Mouse (Mus musculus): ENCODE results near the gene Acsf2. TPM values are rescaled to one million over a fixed set of nuclear protein-coding genes. Genes with fewer than 3 reads are reported as not detected.

Gene Acsf2
- polyA plus RNA-seq, 1 experiment, result 9.7 TPM

GRCm38 (mm10) chr11:94596311-94596852, 5.3 kb downstream of the Acsf2 start:
- DNase-seq (ENCODE audit: low read depth), result no peak
- TF ChIP-seq POLR2A (IDR thresholded peaks at IDR 0.05; ENCODE audit: borderline replicate concordance, extremely low read depth, insufficient read depth, insufficient read length, poor library complexity, severe bottlenecking), result no peak
- TF ChIP-seq CTCF (IDR thresholded peaks at IDR 0.05; ENCODE audit: borderline replicate concordance, extremely low read depth, insufficient read depth, insufficient read length), result no peak

GRCm38 (mm10) chr11:94587511-94587910, 14.2 kb downstream of the Acsf2 start:
- DNase-seq (ENCODE audit: low read depth), result no peak
- no peak for TF ChIP-seq CTCF (IDR thresholded peaks at IDR 0.05; ENCODE audit: borderline replicate concordance, extremely low read depth, insufficient read depth, insufficient read length)
- no peak for TF ChIP-seq POLR2A (IDR thresholded peaks at IDR 0.05; ENCODE audit: borderline replicate concordance, extremely low read depth, insufficient read depth, insufficient read length, poor library complexity, severe bottlenecking)

GRCm38 (mm10) chr11:94585091-94585490, 16.6 kb downstream of the Acsf2 start:
- no peak for TF ChIP-seq CTCF (IDR thresholded peaks at IDR 0.05; ENCODE audit: borderline replicate concordance, extremely low read depth, insufficient read depth, insufficient read length)
- TF ChIP-seq POLR2A (IDR thresholded peaks at IDR 0.05; ENCODE audit: borderline replicate concordance, extremely low read depth, insufficient read depth, insufficient read length, poor library complexity, severe bottlenecking), result no peak
- no peak for DNase-seq (ENCODE audit: low read depth)

- TF ChIP-seq CTCF (IDR thresholded peaks at IDR 0.05; ENCODE audit: borderline replicate concordance, extremely low read depth, insufficient read depth, insufficient read length), result no peak
- TF ChIP-seq POLR2A (IDR thresholded peaks at IDR 0.05; ENCODE audit: borderline replicate concordance, extremely low read depth, insufficient read depth, insufficient read length, poor library complexity, severe bottlenecking), result no peak
- DNase-seq (ENCODE audit: low read depth), result no peak
Observed at GRCm38 (mm10) chr11:94580111-94580740, 21.4 kb downstream of the Acsf2 start.

GRCm38 (mm10) chr11:94576361-94576760, 25.3 kb downstream of the Acsf2 start:
- no peak for DNase-seq (ENCODE audit: low read depth)
- TF ChIP-seq POLR2A (IDR thresholded peaks at IDR 0.05; ENCODE audit: borderline replicate concordance, extremely low read depth, insufficient read depth, insufficient read length, poor library complexity, severe bottlenecking) (no peak), CTCF (IDR thresholded peaks at IDR 0.05; ENCODE audit: borderline replicate concordance, extremely low read depth, insufficient read depth, insufficient read length) (no peak)

- TF ChIP-seq CTCF (IDR thresholded peaks at IDR 0.05; ENCODE audit: borderline replicate concordance, extremely low read depth, insufficient read depth, insufficient read length) (no peak), POLR2A (IDR thresholded peaks at IDR 0.05; ENCODE audit: borderline replicate concordance, extremely low read depth, insufficient read depth, insufficient read length, poor library complexity, severe bottlenecking) (no peak)
- no peak for DNase-seq (ENCODE audit: low read depth)
Observed at GRCm38 (mm10) chr11:94575036-94575435, 26.6 kb downstream of the Acsf2 start.

GRCm38 (mm10) chr11:94574560-94574959, 27.1 kb downstream of the Acsf2 start:
- no peak for DNase-seq (ENCODE audit: low read depth)
- TF ChIP-seq CTCF (IDR thresholded peaks at IDR 0.05; ENCODE audit: borderline replicate concordance, extremely low read depth, insufficient read depth, insufficient read length), result no peak; the same call in 1 of the 2 replicates
- no peak for TF ChIP-seq POLR2A (IDR thresholded peaks at IDR 0.05; ENCODE audit: borderline replicate concordance, extremely low read depth, insufficient read depth, insufficient read length, poor library complexity, severe bottlenecking)

- DNase-seq (ENCODE audit: low read depth), result no peak
- TF ChIP-seq POLR2A (IDR thresholded peaks at IDR 0.05; ENCODE audit: borderline replicate concordance, extremely low read depth, insufficient read depth, insufficient read length, poor library complexity, severe bottlenecking) (no peak), CTCF (IDR thresholded peaks at IDR 0.05; ENCODE audit: borderline replicate concordance, extremely low read depth, insufficient read depth, insufficient read length) (no peak)
Observed at GRCm38 (mm10) chr11:94571850-94572249, 29.8 kb downstream of the Acsf2 start.

- DNase-seq (ENCODE audit: low read depth), result no peak
- no peak for TF ChIP-seq POLR2A (IDR thresholded peaks at IDR 0.05; ENCODE audit: borderline replicate concordance, extremely low read depth, insufficient read depth, insufficient read length, poor library complexity, severe bottlenecking)
- TF ChIP-seq CTCF (IDR thresholded peaks at IDR 0.05; ENCODE audit: borderline replicate concordance, extremely low read depth, insufficient read depth, insufficient read length), result no peak
Observed at GRCm38 (mm10) chr11:94570612-94571011, 31.1 kb downstream of the Acsf2 start.

- TF ChIP-seq CTCF (IDR thresholded peaks at IDR 0.05; ENCODE audit: borderline replicate concordance, extremely low read depth, insufficient read depth, insufficient read length), result no peak
- TF ChIP-seq POLR2A (IDR thresholded peaks at IDR 0.05; ENCODE audit: borderline replicate concordance, extremely low read depth, insufficient read depth, insufficient read length, poor library complexity, severe bottlenecking), result no peak
- no peak for DNase-seq (ENCODE audit: low read depth)
Observed at GRCm38 (mm10) chr11:94567326-94567725, 34.3 kb downstream of the Acsf2 start.

GRCm38 (mm10) chr11:94566534-94566933, 35.1 kb downstream of the Acsf2 start:
- DNase-seq (ENCODE audit: low read depth), result no peak
- TF ChIP-seq CTCF (IDR thresholded peaks at IDR 0.05; ENCODE audit: borderline replicate concordance, extremely low read depth, insufficient read depth, insufficient read length) (no peak), POLR2A (IDR thresholded peaks at IDR 0.05; ENCODE audit: borderline replicate concordance, extremely low read depth, insufficient read depth, insufficient read length, poor library complexity, severe bottlenecking) (no peak)

GRCm38 (mm10) chr11:94565151-94565479, 36.6 kb downstream of the Acsf2 start:
- no peak for TF ChIP-seq POLR2A (IDR thresholded peaks at IDR 0.05; ENCODE audit: borderline replicate concordance, extremely low read depth, insufficient read depth, insufficient read length, poor library complexity, severe bottlenecking)
- no peak for TF ChIP-seq CTCF (IDR thresholded peaks at IDR 0.05; ENCODE audit: borderline replicate concordance, extremely low read depth, insufficient read depth, insufficient read length)
- DNase-seq (ENCODE audit: low read depth), result peak; percentile 23
